Mouse (Mus musculus) neural tube, embryonic 15.5 days (tissue): ENCODE data around the gene Nsd2. TPM values are rescaled to one million over a fixed set of nuclear protein-coding genes. Genes with fewer than 3 reads are reported as not detected.

Experiments
- ATAC-seq: fragments of 200-750 bp; cut with Nextera tagmentation; 2 replicates; pipeline ENCODE4 v1.8.0; 2017; ENCODE audit warnings: mild to moderate bottlenecking, moderate TSS enrichment, moderate library complexity; ENCODE audit not compliant: low FRiP score
- H3K27ac ChIP-seq: fragments of 300-500 bp; sonication (generic); replicated peaks from 2 replicates; pipeline ENCODE4 v1.5.1; 2015; ENCODE audit warnings: mild to moderate bottlenecking, inconsistent platforms
- H3K27me3 ChIP-seq: fragments of 300-500 bp; sonication (generic); replicated peaks from 2 replicates; pipeline ENCODE4 v1.6.1; 2015; ENCODE audit warnings: inconsistent platforms
- H3K36me3 ChIP-seq: fragments of 300-500 bp; sonication (generic); 2 replicates; pipeline ENCODE4 v1.6.1; 2015; ENCODE audit warnings: inconsistent platforms
- H3K4me1 ChIP-seq: fragments of 300-500 bp; sonication (generic); 2 replicates; pipeline ENCODE4 v1.6.1; 2015; ENCODE audit warnings: inconsistent platforms
- H3K4me2 ChIP-seq: fragments of 300-500 bp; sonication (generic); 2 replicates; pipeline ENCODE4 v1.6.1; 2015; ENCODE audit warnings: inconsistent platforms, mild to moderate bottlenecking, moderate library complexity
- H3K4me3 ChIP-seq: fragments of 300-500 bp; sonication (generic); replicated peaks from 2 replicates; pipeline ENCODE4 v1.5.1; 2015; ENCODE audit warnings: mild to moderate bottlenecking, inconsistent platforms
- H3K9ac ChIP-seq: fragments of 300-500 bp; sonication (generic); replicated peaks from 2 replicates; pipeline ENCODE4 v1.6.1; 2015; ENCODE audit warnings: mild to moderate bottlenecking, inconsistent platforms
- H3K9me3 ChIP-seq: fragments of 300-500 bp; sonication (generic); replicated peaks from 2 replicates; pipeline ENCODE4 v1.6.1; 2016; ENCODE audit warnings: inconsistent platforms
- WGBS: fragments of 180-500 bp; shearing (Covaris S2); methylation state at CpG from one replicate; pipeline ENCODE4 v1.1.7; 2015; ENCODE audit warnings: mixed read lengths; 5-methylcytosine and 5-hydroxymethylcytosine counted together
- polyA plus RNA-seq: library from polyadenylated mRNA; unstranded; fragments of >200 nt; fragmentation: Nextera tagmentation; extraction: Ambion mirVana; gene quantifications from 2 replicates; pipeline ENCODE4 v1.2.1, GENCODE M21; 2015

Gene Nsd2
- polyA plus RNA-seq, 1 experiment from 2014 or later: 61.8 TPM

- no peak overlapping the region for H3K27ac ChIP-seq
- WGBS: 74% methylated on average over 2 of the region's 2 CpGs
- peaks cover 30% of the 10 kb centered on the region for H3K36me3 ChIP-seq
- H3K9ac ChIP-seq: no peak overlapping the region
- H3K4me2 ChIP-seq: no peak overlapping the region
- no peak overlapping the region for H3K4me3 ChIP-seq
- no peaks in the 10 kb centered on the region for H3K27me3 ChIP-seq
- H3K4me1 ChIP-seq: no peaks in the 10 kb centered on the region
- ATAC-seq: no peak
- H3K9me3 ChIP-seq: no peaks in the 10 kb centered on the region
These were observed 33.5 kb downstream of the Nsd2 start for GRCm38 (mm10) chr5:33854019-33854418.

- Histone ChIP-seq H3K9ac (no peak overlapping the region), H3K4me3 (no peak overlapping the region), H3K36me3 (peaks cover 48% of the 10 kb centered on the region), H3K27ac (no peak overlapping the region), H3K9me3 (no peaks in the 10 kb centered on the region), H3K27me3 (no peaks in the 10 kb centered on the region), H3K4me2 (no peak overlapping the region), H3K4me1 (no peaks in the 10 kb centered on the region)
- ATAC-seq: no peak
These were observed 37.2 kb downstream of the Nsd2 start for GRCm38 (mm10) chr5:33857693-33858092.

GRCm38 (mm10) chr5:33875472-33875871 lies 54.9 kb downstream of the Nsd2 start:
- H3K36me3 ChIP-seq: peaks cover 39% of the 10 kb centered on the region
- no peaks in the 10 kb centered on the region for H3K4me1 ChIP-seq
- no peak overlapping the region for H3K9ac ChIP-seq
- no peaks in the 10 kb centered on the region for H3K27me3 ChIP-seq
- H3K27ac ChIP-seq: no peak overlapping the region
- WGBS: 100% methylated on average over 1 of the region's 1 CpGs
- no peak for ATAC-seq
- no peaks in the 10 kb centered on the region for H3K9me3 ChIP-seq
- H3K4me3 ChIP-seq: no peak overlapping the region
- no peak overlapping the region for H3K4me2 ChIP-seq

- Histone ChIP-seq H3K4me1 (no peaks in the 10 kb centered on the region), H3K9me3 (no peaks in the 10 kb centered on the region), H3K27me3 (no peaks in the 10 kb centered on the region), H3K9ac (no peak overlapping the region), H3K4me2 (no peak overlapping the region), H3K27ac (no peak overlapping the region), H3K36me3 (peaks cover 83% of the 10 kb centered on the region), H3K4me3 (no peak overlapping the region)
- no peak for ATAC-seq
- 91% methylated on average over 4 of the region's 4 CpGs for WGBS
These were observed 60.6 kb downstream of the Nsd2 start for GRCm38 (mm10) chr5:33881118-33881517.

- H3K36me3 ChIP-seq: peaks cover 91% of the 10 kb centered on the region
- no peaks in the 10 kb centered on the region for H3K4me1 ChIP-seq
- WGBS: 96% methylated on average over 6 of the region's 6 CpGs
- no peak overlapping the region for H3K9ac ChIP-seq
- H3K9me3 ChIP-seq: no peaks in the 10 kb centered on the region
- no peak overlapping the region for H3K4me2 ChIP-seq
- no peak for ATAC-seq
- no peak overlapping the region for H3K4me3 ChIP-seq
- no peaks in the 10 kb centered on the region for H3K27me3 ChIP-seq
- no peak overlapping the region for H3K27ac ChIP-seq
These were observed 72.9 kb downstream of the Nsd2 start for GRCm38 (mm10) chr5:33893406-33893805.

GRCm38 (mm10) chr5:33895116-33895515 lies 74.6 kb downstream of the Nsd2 start:
- Histone ChIP-seq H3K4me3 (no peak overlapping the region), H3K9me3 (no peaks in the 10 kb centered on the region), H3K27ac (no peak overlapping the region), H3K9ac (no peak overlapping the region), H3K4me2 (no peak overlapping the region), H3K4me1 (no peaks in the 10 kb centered on the region), H3K36me3 (peaks cover 97% of the 10 kb centered on the region), H3K27me3 (no peaks in the 10 kb centered on the region)
- no peak for ATAC-seq
- WGBS: 88% methylated on average over 9 of the region's 9 CpGs

- H3K27me3 ChIP-seq: no peaks in the 10 kb centered on the region
- H3K36me3 ChIP-seq: peaks cover 96% of the 10 kb centered on the region
- WGBS: 87% methylated on average over 2 of the region's 2 CpGs
- H3K4me3 ChIP-seq: no peak overlapping the region
- no peaks in the 10 kb centered on the region for H3K4me1 ChIP-seq
- no peak for ATAC-seq
- H3K9me3 ChIP-seq: no peaks in the 10 kb centered on the region
- H3K4me2 ChIP-seq: no peak overlapping the region
- no peak overlapping the region for H3K27ac ChIP-seq
- no peak overlapping the region for H3K9ac ChIP-seq
These were observed 76.6 kb downstream of the Nsd2 start for GRCm38 (mm10) chr5:33897158-33897557.

- Histone ChIP-seq H3K27me3 (no peaks in the 10 kb centered on the region), H3K9ac (no peak overlapping the region), H3K4me2 (no peak overlapping the region), H3K27ac (no peak overlapping the region), H3K9me3 (no peaks in the 10 kb centered on the region), H3K36me3 (peaks cover 93% of the 10 kb centered on the region), H3K4me3 (no peak overlapping the region), H3K4me1 (no peaks in the 10 kb centered on the region)
- no peak for ATAC-seq
- 88% methylated on average over 9 of the region's 9 CpGs for WGBS
These were observed 78.1 kb downstream of the Nsd2 start for GRCm38 (mm10) chr5:33898671-33899070.

GRCm38 (mm10) chr5:33899245-33899644 lies 78.7 kb downstream of the Nsd2 start:
- Histone ChIP-seq H3K36me3 (peaks cover 88% of the 10 kb centered on the region), H3K9me3 (no peaks in the 10 kb centered on the region), H3K4me1 (no peaks in the 10 kb centered on the region), H3K9ac (no peak overlapping the region), H3K27ac (no peak overlapping the region), H3K4me3 (no peak overlapping the region), H3K4me2 (no peak overlapping the region), H3K27me3 (no peaks in the 10 kb centered on the region)
- no peak for ATAC-seq
- WGBS: 93% methylated on average over 3 of the region's 3 CpGs

- no peak overlapping the region for H3K4me3 ChIP-seq
These were observed 79.6 kb downstream of the Nsd2 start for GRCm38 (mm10) chr5:33900101-33900500.

GRCm38 (mm10) chr5:33900701-33901263 lies 80.3 kb downstream of the Nsd2 start:
- Histone ChIP-seq H3K4me2 (no peak overlapping the region), H3K36me3 (peaks cover 72% of the 10 kb centered on the region), H3K4me3 (no peak overlapping the region), H3K27me3 (no peaks in the 10 kb centered on the region), H3K9ac (no peak overlapping the region), H3K27ac (no peak overlapping the region), H3K4me1 (no peaks in the 10 kb centered on the region), H3K9me3 (no peaks in the 10 kb centered on the region)
- 96% methylated on average over 9 of the region's 9 CpGs for WGBS
- ATAC-seq: no peak

More at GRCm38 (mm10) chr5:33900101-33900500, 79.6 kb downstream of the Nsd2 start:
- Histone ChIP-seq H3K4me1 (no peaks in the 10 kb centered on the region), H3K4me2 (no peak overlapping the region), H3K9ac (no peak overlapping the region), H3K27me3 (no peaks in the 10 kb centered on the region), H3K9me3 (no peaks in the 10 kb centered on the region), H3K27ac (no peak overlapping the region), H3K36me3 (peaks cover 79% of the 10 kb centered on the region)
- no peak for ATAC-seq
- WGBS: 91% methylated on average over 3 of the region's 3 CpGs

- no peak for ATAC-seq
- no peaks in the 10 kb centered on the region for H3K4me1 ChIP-seq
- no peak overlapping the region for H3K4me3 ChIP-seq
- no peak overlapping the region for H3K4me2 ChIP-seq
- no peaks in the 10 kb centered on the region for H3K27me3 ChIP-seq
- H3K36me3 ChIP-seq: peaks cover 67% of the 10 kb centered on the region
- WGBS: 89% methylated on average over 3 of the region's 3 CpGs
- no peak overlapping the region for H3K9ac ChIP-seq
- H3K27ac ChIP-seq: no peak overlapping the region
- H3K9me3 ChIP-seq: no peaks in the 10 kb centered on the region
These were observed 80.8 kb downstream of the Nsd2 start for GRCm38 (mm10) chr5:33901278-33901677.

GRCm38 (mm10) chr5:33902696-33903095 lies 82.2 kb downstream of the Nsd2 start:
- Histone ChIP-seq H3K4me1 (no peaks in the 10 kb centered on the region), H3K9ac (no peak overlapping the region), H3K27ac (no peak overlapping the region), H3K4me3 (no peak overlapping the region), H3K36me3 (peaks cover 54% of the 10 kb centered on the region), H3K27me3 (no peaks in the 10 kb centered on the region), H3K9me3 (no peaks in the 10 kb centered on the region), H3K4me2 (no peak overlapping the region)
- 91% methylated on average over 2 of the region's 2 CpGs for WGBS
- ATAC-seq: no peak
